Mouse (Mus musculus) CD4-positive, CD25-positive, alpha-beta regulatory T cell, adult 2 months (primary cell): ENCODE results near the gene Ubtd1.

Source experiments
- DNase-seq: peaks from one replicate; pipeline ENCODE4 v3.0.0-alpha.2; 2012; ENCODE audit warnings: low read depth, low spot score

The Ubtd1 gene

DNA sequence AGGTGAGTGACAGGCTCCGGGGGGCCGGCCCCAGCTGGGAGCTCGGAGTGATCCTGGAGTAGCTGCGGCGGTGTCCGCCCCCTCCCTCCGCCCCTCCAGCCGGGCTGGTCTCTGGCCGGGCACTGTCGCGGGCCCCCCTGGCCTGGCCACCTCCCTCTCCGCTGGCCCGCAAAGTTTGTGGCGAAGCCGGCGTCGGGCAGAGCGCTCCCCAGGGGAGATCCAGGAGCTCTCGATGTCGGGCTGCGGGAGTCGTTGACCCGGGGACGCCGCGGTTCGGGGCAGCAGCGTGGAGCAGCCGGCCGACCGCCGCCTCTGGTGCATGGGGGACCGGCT is at the start of gene Ubtd1:
Gene Ubtd1 (plus strand): TSS at position 169 of the 333 bp plus-strand sequence.
- DNase-seq: no peak

DNA sequence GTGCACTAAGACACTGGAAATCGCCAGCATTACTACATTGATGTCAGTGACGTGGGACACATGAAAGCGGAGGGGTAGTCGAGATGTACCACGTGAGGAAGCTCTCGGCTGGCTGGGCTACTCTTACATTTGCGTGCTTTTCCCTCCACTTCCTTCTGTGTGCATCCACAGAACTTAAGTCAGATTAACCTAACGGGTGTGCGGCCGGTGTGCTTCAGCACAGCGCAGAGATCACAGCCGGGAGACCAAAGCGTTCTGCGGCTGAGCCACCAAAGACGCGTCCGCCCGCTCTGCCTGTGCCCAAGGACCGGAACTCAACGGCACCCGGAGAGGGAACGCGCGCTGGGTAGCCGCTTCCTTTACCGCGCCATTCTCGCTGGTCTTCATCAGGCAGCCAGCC is 48.9 kb upstream of the Ubtd1 start:
- DNase-seq: peak; percentile 72

DNA sequence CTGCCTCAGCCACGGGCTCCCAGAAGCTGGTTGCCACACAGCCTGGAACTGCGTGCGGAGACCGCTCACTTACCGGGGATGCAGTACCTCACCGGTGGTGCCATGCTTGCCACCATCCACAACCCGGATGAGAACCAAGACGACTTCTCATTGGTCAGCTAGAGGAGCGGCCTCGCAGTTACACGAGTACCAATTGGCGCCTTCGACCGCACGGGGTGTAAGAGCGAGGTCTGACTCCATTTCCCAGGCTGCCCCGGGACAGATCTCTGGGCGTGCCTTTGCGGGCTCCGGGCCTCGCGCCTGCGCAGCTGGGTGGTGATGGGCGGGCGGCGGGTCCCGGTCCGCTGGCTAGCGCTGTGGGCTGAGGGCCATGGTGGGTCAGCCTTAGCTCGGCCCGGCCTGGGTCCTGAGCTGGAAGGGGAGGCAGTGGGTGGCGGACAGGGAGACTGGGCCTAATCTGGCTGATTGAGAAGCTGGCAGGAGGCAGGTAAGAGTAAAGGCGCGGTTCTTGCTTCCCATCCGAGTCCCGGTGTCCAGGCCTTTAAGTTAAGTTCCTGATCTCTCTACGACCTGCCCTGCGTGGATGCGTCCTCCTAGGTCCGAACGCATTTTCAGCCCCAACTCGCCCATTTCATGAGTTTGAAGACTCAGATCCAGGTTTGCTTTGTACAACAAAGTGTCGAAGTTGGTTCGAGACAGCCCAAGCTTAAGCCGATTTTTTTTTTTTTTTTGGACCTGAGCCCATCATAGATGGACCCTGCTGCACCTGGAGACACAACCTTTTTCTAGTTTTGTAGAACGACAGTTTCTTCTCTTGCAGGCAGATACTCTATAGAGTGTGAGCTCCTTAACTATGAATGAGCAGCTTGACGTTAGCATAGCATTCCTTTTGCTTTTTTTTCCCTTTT is 48.1 kb upstream of the Ubtd1 start, which contains the start of the genes Exosc1 and Zdhhc16:
Gene Exosc1 (minus strand): TSS at position 245 of the 908 bp plus-strand sequence.
Gene Zdhhc16 (plus strand): TSS at position 302 of the 908 bp plus-strand sequence.
- DNase-seq: peak; percentile 98

DNA sequence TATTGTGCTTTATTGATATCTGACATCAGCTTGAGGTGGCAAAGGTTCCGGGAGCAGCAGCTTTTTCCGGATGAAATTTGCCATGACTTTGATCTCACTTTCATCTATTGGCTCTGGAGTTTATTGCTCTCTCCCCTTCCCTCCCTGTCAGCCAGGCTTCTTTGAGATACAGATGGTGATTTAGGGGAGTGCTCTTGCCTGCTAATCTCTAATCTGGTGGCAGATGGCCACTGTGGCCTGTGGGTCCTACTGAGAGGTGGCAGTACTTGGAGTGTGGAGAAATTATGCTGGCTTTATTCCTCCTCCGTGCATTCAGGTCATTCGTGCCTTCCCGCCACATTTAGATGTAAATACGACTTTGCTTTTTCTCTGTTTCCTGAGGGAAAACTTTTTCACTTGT is 47.4 kb upstream of the Ubtd1 start:
- DNase-seq: no peak

DNA sequence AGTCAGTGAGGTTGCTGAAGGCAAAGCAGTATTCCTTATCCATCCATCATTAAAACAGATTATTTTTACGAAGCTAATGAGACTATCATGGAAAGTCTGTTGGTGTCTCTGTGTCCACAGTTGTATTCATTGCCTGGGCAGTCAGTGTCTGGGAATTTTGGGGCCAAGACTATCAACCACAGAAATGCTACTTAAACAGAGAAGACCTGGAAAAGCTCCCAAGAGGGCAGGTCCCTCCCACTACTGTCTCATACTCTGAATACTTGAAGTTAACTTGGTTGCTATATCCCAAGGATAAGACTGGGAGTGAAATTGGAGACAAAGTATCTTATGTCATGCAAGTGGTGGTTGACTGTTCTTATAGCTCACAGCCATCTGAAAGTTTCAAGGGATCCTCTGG is 45.6 kb upstream of the Ubtd1 start:
- no peak for DNase-seq

DNA sequence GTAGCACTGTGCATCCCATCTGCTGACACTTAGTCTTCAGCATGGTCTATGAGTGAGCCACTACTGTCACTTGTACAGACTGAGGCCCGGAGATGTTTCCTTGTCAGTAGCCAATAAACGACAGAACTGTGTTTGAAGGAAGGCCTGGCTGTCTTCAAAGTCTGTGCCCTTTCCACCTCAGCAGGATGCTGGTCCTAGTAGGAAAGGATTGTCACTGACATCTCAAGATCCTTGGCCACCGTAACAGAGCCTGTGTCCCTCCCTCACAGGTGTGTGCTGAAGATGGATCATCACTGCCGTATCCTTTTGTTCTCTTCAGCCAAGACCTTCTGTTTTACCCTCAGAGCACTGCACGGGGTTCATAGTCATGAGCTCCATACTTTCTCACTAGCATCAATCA is 43.0 kb upstream of the Ubtd1 start:
- DNase-seq: no peak

DNA sequence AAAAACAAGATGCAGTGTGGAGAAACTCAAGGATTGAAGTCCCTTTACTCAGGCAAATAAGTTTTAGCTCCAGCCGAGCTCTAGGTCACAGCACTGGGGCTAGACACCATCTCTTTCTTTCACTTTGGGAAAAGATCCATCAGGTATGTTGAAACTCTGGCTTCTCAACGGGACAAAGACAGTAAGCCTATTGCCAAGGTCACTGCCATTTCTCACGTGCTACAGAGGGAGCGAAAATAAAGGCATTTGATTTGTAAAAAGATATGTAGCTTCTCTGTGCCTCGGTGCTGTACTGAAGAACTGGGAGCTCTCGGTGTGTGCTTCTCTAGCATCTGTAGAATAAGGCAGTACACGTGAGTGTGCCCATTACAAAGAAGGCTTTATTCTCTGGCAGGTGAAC is 37.7 kb upstream of the Ubtd1 start:
- DNase-seq: no peak

DNA sequence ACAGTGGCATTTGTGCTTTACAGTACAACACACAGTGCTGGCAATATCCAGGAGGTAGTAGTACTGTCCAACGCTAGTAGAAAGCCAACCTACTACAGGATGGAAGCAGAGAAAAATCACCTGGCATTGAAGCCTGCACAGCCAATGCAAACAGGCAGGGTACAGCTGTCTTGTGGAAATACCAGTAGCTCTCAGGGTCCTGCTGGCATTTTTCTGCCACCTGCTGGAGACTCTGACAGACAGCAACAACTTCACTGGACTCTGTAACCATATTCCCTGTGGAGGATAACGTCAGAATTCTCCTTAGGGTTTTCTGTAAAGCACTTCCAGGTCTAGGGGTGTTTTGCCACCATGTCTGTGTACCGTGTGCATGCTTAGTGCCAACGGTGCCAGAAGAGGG is 29.3 kb upstream of the Ubtd1 start:
- DNase-seq: peak; percentile 34

DNA sequence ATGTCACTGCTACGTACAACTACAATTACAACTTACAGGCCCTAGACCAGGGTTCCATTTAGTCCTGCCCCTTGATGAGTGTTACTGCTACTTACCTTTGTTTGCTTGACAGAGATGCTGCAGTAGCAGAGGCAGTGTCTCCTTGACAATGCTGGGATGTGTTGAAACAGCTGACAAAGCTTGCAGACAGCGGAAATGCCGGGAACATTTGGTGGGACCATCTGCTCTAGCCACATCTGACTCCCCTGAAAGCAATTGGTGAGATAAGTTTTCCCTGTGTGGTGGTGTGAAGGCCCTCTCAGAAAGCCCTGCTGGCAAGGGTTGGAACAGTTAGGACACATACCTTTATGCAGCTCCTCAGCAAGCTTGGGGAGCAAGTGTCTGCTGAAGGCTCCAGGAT is 28.0 kb upstream of the Ubtd1 start:
- no peak for DNase-seq

DNA sequence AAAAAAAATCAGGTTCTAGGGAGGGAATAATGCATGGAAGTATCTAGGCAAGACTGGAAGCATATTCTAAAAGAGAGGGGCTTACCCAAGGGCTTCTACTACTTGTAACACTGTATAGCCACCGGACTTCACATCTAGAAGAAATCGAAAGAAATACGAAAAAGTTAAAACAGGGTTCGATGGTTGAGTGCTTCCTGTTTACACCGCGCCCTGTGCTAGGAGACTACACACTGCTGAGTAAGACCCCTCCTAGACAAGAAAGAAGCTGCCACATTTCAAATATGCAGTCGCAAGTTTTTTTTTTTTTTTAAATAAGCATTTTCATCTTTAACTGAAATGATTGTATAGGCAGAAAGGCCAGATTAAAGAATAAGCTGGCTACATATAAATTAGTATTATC is 11.9 kb upstream of the Ubtd1 start:
- DNase-seq: peak; percentile 40

DNA sequence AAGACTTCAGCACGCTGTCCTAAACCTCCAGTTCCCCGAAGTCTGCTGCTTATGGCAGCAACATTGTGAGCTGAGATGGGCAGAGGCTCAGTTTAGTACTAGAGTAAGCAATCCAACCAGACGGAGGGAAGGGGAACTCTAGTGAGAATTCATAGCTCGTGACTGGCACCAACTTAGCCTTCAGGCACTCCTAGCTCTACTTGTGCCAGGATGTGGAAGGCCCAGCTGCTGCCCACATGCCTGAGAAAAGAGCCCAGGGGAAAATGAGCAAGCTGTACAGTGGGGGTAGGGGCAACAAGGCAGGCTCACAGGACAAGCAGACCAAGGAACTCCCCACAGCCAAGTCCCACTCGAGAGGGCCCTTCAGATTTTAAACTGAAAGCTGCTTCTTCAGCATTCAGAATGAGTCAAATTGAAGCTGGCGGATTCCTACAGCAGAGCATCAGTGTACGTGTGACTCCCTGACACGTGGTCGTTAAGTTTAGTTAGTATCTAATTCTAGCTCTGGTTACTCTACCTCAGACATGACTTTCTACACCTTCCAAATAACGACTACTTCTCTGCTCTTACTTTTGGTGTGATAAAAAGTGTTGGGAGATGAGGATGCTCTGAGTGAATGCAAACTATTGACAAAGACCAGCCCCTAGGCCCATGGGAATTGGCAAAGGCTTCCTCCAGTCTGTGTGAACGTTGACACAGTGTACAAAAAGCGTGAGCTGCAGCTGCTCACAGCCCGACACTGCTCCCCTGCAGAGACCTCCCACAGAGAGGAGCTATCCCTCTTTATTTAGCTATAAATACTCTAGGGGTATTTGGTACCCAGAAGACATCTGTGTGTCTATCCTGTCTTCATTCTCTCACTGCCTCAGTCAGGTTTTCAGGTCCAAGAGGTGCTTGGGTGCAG is 7.4 kb upstream of the Ubtd1 start:
- DNase-seq: no peak

DNA sequence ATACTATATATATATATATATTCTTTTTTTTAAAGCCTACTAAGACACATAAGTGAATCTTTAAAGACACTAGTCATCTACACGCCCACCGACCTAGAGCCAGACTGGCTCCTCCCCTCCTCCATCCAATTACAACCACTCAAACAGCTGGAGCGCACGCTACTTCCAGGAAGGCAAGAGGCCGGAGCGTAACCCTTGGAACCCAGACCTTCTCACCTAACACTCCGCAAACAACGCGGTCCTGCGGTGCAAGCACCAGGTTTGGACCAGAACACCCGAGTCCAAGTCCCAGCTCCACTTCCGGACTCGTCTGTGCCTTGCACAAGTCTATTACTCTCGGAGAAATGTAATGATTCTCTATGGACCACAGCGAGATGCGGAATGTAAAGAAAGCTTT is 1.1 kb upstream of the Ubtd1 start:
- peak; percentile 63 for DNase-seq

DNA sequence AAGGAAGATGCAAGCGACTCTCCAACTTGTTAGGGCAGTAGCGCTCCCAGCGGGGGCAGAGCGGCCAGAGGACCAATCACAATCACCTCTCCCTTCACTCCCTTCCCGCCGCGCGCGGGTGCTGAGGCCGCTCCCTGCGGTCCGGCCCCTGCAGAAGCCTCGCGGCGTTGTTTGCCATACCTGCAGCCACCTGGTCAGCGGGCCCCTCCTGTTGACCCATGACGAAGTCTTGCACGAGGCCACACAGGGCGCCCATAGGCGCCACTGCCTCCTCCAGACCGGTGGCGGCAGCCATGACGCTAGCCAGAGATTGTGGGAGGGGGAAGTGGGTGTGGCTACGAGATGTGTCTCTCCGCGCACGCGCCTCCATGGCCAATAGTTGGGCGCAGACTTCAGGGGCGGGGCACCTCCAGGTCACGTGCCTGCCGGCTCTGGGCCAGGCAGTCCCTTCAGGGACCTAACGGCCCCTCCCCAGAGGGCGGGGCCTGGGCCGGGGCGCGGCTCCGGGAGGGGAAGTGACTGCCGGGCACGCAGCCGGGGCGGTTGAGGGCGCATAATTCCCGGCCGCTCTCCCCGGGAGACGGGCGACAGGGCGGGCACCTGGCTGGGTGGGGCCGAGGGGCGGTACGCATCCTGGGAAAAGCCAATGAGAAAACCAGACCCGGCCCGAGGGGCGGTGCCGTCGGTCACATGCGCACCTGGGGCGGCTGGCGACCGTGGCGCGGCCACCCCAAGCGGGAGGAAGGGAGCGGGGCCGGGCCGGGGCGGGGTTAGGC is 556 bp upstream of the Ubtd1 start, which contains the start of gene Mms19:
Gene Mms19 (minus strand): TSS at position 339 of the 776 bp plus-strand sequence.
- DNase-seq: peak; percentile 100

DNA sequence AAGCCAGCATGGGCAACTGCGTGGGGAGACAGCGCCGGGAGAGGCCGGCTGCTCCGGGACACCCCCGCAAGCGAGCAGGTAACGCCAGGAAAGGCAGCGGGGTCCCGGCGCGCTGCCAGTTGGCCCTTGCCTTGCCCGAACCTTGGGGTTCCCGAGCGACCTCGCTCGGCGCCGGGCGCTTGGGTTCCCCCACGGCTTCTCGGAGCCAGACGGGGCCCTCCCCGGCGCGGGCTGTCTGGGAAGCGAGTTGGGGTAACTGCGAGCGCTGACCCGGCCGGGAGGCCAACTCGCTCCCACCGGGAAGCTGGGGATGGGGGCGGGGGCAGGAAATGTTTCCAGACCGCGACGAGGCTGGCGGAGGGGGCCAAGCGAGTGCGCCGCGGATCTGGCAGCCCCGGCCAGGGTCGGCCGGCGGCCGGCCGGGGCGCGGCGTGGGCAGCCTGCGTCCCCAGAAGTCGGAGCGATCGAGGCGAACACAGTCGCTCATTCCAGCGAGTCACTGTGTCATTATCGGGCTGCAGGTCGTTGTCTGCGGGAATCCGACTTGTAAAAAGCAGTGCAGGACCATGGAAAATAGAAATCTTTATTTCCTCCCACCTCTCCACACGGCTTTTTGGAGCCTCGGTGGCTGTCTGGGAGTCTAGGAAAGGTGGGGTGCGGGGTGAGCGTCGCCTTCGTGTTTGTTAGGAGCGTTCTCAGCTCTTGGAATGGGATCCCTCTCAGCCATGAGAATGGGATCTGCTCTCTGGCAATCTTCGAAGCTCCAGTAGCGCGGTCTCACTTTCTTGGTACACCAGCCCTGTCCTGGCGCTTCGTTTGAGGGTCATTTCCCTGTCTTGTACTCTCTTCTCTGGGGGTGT is 598 bp downstream of the Ubtd1 start:
- no peak for DNase-seq

DNA sequence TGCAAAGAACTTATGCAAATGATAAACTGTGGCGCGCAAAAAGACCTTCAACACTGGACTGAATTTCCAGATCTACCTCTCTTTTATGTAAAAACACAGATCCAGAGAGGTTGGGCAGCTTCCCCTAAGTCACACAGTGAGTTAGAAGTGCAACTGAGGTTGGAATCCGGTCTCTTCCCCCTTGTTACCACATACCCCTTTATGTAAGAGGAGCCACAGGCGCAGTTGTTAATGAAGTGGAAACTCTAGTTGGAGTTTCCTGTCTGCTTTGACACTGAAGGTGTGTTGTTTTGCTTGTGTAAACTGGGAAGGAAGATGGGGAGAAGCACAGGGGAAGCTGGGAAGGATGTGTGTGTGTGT is 1.2 kb downstream of the Ubtd1 start:
- peak; percentile 27 for DNase-seq

DNA sequence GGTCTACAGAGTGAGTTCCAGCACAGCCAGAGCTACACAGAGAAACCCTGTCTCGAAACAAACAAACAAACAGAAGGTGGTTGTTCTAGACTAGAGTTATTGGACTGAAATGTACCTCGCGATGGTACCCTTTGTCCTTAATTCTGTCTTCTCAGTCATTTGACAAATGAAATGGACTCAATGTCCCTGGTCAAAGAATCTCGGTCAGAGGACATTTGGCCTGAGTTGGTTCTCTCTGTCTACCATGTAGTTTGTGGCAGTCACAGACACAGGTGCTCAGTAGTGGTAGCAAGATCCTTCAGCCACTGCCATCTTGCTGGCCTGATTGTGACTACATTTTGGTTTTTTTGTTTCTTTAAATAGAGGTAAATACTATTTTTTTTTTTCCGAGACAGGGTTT is 4.4 kb downstream of the Ubtd1 start:
- DNase-seq: no peak

DNA sequence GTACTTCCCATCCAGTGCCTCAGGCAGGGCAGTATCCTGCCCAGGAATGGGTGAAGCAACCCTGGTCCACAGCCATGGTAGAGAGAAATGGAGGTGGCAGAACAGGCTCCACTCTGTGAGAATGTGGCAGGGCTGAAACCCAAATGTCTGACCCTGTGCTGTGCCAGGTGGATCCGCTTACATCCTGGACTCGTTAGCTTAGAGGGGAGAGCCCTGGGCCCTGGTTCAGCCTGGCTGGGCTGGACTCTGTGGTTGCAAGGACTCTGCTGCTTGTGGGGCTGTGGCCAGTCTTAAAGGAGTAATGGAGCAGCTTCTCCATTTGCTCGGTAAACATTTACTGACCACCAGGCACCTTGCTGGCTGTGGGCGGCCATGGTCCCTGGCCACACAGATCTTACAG is 5.6 kb downstream of the Ubtd1 start:
- no peak for DNase-seq

DNA sequence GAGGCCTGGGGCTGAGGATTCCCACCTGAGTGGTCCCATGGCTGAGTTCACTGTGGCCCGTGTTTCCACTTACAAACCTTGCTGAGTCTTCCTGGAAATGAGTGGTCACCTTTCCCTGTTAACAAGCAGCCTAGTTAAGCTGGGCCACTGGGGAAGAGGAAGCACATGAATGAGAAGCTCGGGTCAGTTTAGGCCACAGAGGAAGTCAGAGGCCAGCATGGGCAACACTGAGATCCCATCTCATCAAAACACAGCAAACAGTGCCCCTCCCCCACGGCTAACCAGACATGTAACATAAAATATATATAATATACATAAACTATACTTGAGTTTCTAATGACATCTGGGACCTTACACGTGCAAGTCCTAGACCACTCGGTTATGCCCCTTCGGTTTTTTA is 8.2 kb downstream of the Ubtd1 start:
- DNase-seq: no peak

DNA sequence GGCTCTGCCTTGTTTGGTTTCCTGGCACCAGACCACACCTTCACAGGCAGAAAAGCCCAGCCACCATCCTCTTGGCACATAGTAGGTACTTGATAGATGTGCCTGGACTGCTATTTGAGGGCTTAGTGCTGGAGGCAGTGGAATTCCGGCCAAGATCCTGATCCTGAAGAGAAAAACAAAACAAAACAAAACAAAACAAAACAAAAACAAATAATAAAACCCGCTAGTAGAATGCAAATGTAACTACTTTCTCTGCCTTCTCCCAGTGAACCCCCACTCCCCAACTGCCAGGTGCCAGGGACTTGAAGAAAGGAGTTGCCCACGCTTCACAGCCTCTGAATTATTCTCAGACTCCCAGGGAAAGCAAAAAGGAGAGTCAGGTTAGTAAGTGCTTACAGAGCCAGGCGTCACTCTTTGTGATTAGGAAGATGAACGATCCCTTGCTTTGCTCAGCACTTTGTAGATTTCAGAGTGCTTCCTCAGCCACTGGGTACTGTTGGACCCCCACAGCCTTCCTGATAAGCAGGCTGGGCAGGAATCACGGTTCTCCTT is 10.4 kb downstream of the Ubtd1 start:
- no peak for DNase-seq

DNA sequence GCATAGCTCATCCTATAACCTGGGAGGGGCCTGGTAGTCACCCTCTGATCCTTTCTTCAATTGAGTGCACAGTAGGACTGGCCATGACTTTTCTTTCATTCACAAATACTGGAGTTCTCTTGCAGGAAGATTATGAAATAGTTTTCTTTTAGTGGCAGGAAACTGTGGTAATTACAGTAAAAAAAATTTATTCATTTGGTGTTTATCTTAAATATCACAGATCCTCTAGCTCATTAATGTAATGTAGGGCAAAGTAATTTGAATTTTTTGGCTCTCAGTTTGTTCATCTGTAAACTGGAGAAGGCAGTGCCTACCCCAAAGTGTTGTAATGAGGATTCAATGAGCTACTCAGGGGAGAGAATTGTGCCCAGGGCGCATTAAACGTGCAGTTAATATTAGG is 11.4 kb downstream of the Ubtd1 start:
- DNase-seq: no peak

DNA sequence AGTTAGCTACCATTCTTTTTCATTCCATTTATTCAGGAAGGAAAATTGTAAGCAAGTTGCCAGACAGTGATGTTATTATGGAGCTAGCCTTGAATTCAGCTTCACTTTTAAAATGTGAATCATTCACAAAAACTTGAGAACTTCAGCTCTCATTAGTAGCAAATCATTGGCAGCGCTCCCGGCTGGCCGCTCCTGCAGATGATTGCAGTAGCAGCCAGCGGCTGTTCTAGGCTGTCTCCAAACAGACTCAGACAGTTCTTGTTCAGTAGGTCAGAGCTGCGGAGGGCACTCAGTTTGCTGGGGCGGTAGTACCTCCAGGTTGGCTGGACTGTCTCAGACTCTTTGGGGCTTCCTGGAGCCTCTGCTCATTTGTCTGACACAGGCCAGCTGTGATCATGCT is 11.9 kb downstream of the Ubtd1 start:
- DNase-seq: no peak
